Mouse (Mus musculus) kidney, embryonic 15.5 days (tissue): ENCODE measurements around the gene Mcm6. TPM values are rescaled to one million over a fixed set of nuclear protein-coding genes. Genes with fewer than 3 reads are reported as not detected.
A peak's percentile ranks its signal among the peaks of the same experiment; 100 is the strongest.

Experiments
- ATAC-seq: fragments of 200-750 bp; cut with Nextera tagmentation; replicated peaks from 2 replicates; pipeline ENCODE4 v1.8.0; 2017; ENCODE audit warnings: moderate TSS enrichment; ENCODE audit not compliant: low FRiP score
- H3K27ac ChIP-seq: fragments of 300-500 bp; sonication (generic); 2 replicates; pipeline ENCODE4 v1.5.1; 2015; ENCODE audit warnings: mild to moderate bottlenecking, inconsistent platforms
- H3K27me3 ChIP-seq: fragments of 300-500 bp; sonication (generic); 2 replicates; pipeline ENCODE4 v1.6.1; 2015; ENCODE audit warnings: inconsistent platforms
- H3K36me3 ChIP-seq: fragments of 300-500 bp; sonication (generic); 2 replicates; pipeline ENCODE4 v1.6.1; 2015; ENCODE audit warnings: inconsistent platforms
- H3K4me1 ChIP-seq: fragments of 300-500 bp; sonication (generic); 2 replicates; pipeline ENCODE4 v1.6.1; 2015; ENCODE audit warnings: inconsistent platforms
- H3K4me2 ChIP-seq: fragments of 300-500 bp; sonication (generic); 2 replicates; pipeline ENCODE4 v1.6.1; 2015; ENCODE audit warnings: moderate library complexity, mild to moderate bottlenecking, inconsistent platforms
- H3K4me3 ChIP-seq: fragments of 300-500 bp; sonication (generic); replicated peaks from 2 replicates; pipeline ENCODE4 v1.5.1; 2015; ENCODE audit warnings: mild to moderate bottlenecking, inconsistent platforms
- H3K9ac ChIP-seq: fragments of 300-500 bp; sonication (generic); 2 replicates; pipeline ENCODE4 v1.6.1; 2015; ENCODE audit warnings: mild to moderate bottlenecking, inconsistent platforms
- H3K9me3 ChIP-seq: fragments of 300-500 bp; sonication (generic); replicated peaks from 2 replicates; pipeline ENCODE4 v1.6.1; 2016; ENCODE audit warnings: inconsistent platforms
- WGBS: fragments of 180-500 bp; shearing (Covaris S2); methylation state at CpG from one replicate; pipeline ENCODE4 v1.1.7; 2015; ENCODE audit warnings: mixed read lengths; 5-methylcytosine and 5-hydroxymethylcytosine counted together
- polyA plus RNA-seq: library from polyadenylated mRNA; unstranded; fragments of >200 nt; fragmentation: Nextera tagmentation; extraction: Ambion mirVana; gene quantifications from 2 replicates; pipeline ENCODE4 v1.2.1, GENCODE M21; 2015

The Mcm6 gene
- 253 and 265 TPM in 2 replicates for polyA plus RNA-seq

DNA sequence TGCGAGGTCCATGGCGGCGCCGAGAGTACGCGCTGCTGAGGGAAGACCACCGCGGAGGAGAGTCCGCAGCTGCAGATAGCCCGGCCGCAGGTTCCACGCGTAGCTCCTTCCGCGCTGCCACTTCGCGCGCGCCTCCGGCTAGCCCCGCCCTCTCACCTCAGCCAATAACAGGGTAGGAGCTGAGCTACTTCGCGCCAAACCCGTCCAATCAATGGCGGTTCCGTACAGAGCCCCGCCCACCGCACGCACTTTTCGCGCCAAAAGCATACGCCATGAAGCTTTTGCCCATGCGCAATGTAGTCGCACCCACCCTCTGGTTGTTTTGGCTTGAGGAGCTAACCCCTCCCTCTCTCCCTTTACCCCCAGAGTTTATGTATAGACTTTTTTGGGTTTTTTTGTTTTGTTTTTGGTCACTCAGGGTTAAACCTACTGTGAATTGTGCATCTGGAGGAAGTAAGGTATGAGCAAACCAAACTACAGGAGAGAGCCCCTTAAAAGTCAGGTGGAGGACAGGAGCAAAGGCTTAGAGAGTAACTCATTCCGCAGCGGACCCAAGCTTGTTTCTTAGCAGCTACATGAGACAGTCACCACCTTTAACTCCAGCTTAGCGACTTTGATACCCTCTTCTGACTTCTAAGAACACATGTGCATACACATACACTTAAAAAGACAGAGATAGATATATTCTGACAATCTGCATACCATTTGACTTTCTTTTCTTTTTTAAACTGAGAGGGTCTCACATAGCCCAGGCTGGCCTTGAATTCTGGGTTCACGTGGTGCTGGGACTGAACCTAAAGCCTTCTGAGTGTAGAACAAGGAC lies at the start of gene Mcm6:
Mcm6 (minus strand) TSS at position 111 of the 823 bp plus-strand sequence.
- peak within 1 kb of the TSS; percentile 83 for H3K9ac ChIP-seq
- peak; percentile 98 for ATAC-seq
- peaks cover 50% of the 10 kb centered on the region for H3K36me3 ChIP-seq
- 2% methylated on average over 38 of the region's 38 CpGs for WGBS
- peak within 1 kb of the TSS; percentile 91 for H3K4me3 ChIP-seq
- no peaks in the 10 kb centered on the region for H3K27me3 ChIP-seq
- H3K27ac ChIP-seq: peak within 1 kb of the TSS; percentile 96
- H3K9me3 ChIP-seq: no peaks in the 10 kb centered on the region
- peaks cover 32% of the 10 kb centered on the region for H3K4me1 ChIP-seq
- peak within 1 kb of the TSS; percentile 65 for H3K4me2 ChIP-seq

DNA sequence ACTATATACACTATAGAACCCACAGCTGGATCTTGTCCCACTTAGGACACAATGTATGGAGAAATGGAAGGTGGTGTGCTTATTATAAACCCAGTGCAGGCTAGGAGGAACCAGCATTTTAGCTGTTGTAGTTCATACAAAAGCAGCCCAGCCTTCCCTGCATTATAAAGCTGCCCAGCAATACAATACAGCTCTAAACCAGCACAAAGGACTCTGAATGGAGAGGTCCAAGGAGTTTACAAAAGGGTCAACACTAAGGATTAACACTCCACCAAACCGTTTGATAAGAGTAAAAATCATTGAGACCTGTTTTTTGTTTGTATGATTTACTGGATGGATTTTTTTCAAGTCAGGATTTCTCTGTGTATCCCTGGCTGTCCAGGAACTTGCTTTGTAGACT lies 47.4 kb upstream of the Mcm6 start:
- H3K27ac ChIP-seq: no peak overlapping the region
- whole genome bisulfite sequencing: 51% methylated on average over 1 of the region's 1 CpGs

DNA sequence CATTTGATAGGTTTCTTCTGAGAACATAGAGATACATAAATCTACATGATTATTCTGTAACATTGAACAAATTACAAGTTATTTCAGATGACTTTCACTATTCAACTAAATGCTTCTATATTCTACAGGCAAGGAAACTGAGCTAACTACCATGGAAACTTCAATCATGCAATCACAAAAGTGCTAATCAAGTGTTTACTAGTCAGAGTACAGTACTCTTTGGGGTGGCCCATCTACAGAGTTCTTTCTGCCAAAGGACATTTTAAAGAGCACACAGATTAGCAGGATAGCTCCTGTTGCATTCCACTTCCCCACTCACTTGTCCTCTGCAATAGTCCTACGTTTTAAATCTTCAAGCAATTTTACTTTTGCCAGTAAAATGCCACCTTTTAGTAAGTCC lies 46.2 kb upstream of the Mcm6 start:
- Histone ChIP-seq H3K4me3 (no peak overlapping the region), H3K36me3 (peaks cover 45% of the 10 kb centered on the region), H3K4me2 (no peak overlapping the region), H3K9ac (no peak overlapping the region), H3K4me1 (no peaks in the 10 kb centered on the region), H3K27me3 (no peaks in the 10 kb centered on the region), H3K9me3 (no peaks in the 10 kb centered on the region), H3K27ac (no peak overlapping the region)
- 84% methylated on average over 1 of the region's 1 CpGs for WGBS
- ATAC-seq: no peak

More for the DNA sequence above, 47.4 kb upstream of the Mcm6 start:
- no peaks in the 10 kb centered on the region for H3K4me1 ChIP-seq
- H3K4me3 ChIP-seq: no peak overlapping the region
- no peak for ATAC-seq
- no peak overlapping the region for H3K9ac ChIP-seq
- no peaks in the 10 kb centered on the region for H3K27me3 ChIP-seq
- no peaks in the 10 kb centered on the region for H3K9me3 ChIP-seq
- no peak overlapping the region for H3K4me2 ChIP-seq
- H3K36me3 ChIP-seq: peaks cover 47% of the 10 kb centered on the region

DNA sequence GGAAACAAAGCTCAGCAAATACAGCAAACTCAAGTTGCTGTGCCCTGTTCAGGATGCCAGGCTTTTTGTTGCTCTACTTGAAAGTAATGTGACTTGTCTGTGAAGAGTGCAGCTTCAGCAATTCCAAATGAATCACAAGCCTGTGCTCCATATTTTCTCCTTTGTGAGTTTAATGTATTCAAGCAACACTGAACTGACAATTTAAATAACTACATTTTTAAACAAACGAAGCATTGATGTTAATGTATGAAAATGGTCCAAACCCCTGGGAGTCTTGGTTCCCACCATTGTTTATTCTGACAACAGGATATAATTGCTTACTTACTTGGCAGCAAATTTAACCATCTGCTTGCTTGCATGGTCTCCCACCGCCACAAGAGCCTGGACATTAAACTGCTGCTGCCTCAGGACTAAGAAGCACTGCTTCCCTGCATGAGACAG lies 45.6 kb upstream of the Mcm6 start:
- no peaks in the 10 kb centered on the region for H3K9me3 ChIP-seq
- 57% methylated on average over 2 of the region's 2 CpGs for WGBS
- ATAC-seq: no peak

DNA sequence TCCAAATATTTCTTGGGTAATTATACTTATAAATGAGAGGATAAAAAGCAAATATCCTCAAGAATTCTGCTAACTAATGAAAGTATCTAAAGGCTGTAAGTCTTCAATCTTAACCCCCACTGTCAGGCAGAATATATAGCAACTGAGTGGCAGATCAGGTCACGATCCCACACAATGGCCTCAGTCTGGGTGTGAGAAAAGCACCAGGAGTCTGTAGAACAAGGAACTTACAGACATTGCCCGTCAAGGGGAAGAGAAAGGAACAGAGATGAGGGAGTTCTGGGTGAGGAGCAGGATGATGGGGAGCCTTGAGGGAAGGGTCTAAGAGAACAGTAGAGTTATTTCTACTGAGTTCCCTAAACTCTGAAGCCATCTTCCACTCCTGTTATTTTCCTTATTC lies 41.5 kb upstream of the Mcm6 start:
- Histone ChIP-seq H3K4me3 (no peak overlapping the region), H3K27ac (no peak overlapping the region), H3K9me3 (no peaks in the 10 kb centered on the region), H3K27me3 (no peaks in the 10 kb centered on the region), H3K4me2 (no peak overlapping the region), H3K9ac (no peak overlapping the region), H3K36me3 (peaks cover 64% of the 10 kb centered on the region), H3K4me1 (0 out of 2 replicates have a peak, but pooled peaks cover 2% of the 10 kb centered on the region)
- whole genome bisulfite sequencing: 41% methylated on average over 2 of the region's 2 CpGs
- ATAC-seq: no peak

More for the DNA sequence above, 45.6 kb upstream of the Mcm6 start:
- Histone ChIP-seq H3K27me3 (no peaks in the 10 kb centered on the region), H3K9ac (no peak overlapping the region), H3K4me1 (no peaks in the 10 kb centered on the region), H3K36me3 (peaks cover 44% of the 10 kb centered on the region), H3K27ac (no peak overlapping the region), H3K4me2 (no peak overlapping the region), H3K4me3 (no peak overlapping the region)

DNA sequence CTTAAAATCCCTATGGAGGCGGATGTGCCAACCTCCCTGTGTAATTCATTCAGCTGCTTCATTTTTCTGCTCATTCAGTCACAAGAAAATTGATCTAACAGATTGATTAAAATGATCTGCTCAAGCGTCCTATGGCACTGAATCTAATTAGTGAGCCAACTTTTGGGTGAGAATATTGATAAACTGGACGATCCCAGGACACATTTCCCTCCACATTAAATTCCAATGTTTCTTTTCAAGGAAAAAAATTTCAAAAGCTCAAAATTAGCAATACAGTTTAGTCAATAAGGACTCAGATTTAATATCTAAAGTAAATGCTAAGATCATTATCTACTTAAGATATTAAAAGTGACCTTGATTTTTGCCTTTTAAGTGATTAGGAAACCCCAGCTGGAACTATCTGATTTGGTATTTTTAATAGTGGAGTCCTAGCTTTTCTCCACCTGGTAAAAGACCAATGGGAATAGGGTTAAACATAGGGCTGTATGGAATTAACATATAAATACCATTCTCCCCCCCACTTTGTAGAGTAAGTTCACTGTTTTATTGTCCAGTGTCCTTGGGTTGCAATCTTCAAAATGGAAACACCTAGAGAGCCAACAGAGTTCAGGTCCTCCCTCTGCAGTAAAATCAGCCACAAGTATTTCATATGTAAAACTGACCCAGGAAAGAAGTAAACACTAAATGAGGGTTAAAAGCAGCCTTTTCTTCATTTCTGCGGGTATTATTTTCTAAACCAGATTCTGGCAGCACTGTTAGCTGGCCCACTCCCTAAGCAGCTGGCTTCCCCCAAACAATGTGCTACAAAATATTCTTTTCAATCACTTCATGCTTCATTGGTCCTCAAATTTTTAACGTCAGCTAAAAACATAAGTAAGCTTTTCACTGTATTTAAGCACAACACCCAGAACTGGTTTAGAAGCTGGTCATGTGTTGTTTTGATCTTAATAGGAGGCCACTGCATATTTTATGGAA lies 40.8 kb upstream of the Mcm6 start:
- WGBS: 62% methylated on average over 5 of the region's 5 CpGs
- no peak for ATAC-seq
- no peaks in the 10 kb centered on the region for H3K9me3 ChIP-seq

DNA sequence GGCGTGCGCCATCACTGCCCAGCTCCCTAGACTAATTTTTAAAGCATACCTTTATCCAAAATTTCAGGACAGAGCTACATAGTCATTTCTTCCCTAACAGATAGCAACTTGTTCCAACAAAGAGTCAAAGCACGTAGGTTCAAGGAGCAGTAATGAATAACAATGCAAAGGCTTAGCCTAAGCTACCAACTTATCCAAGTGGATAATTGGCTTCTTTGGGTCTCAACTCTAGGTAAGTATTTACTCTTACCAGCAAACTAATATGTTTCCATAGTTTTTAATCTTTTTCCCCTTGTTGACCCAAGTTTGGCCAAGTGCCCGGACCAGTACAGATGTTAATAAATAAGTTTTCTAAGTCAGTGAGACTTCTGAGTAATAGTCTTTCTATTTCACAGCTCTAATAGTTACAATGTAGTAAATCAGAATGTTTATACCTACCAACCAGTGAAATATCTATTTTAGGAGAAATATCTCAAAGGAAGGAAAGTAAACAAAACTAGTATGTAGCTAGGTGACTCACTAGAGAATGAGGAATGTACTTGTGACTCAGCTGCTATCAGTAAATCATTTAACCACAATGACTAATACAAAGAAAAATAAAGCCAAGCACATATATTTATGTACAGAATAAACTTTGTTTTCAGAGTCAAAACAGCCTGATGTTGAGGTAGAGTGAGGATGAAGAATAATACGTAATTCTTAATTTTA lies 39.4 kb upstream of the Mcm6 start:
- H3K4me1 ChIP-seq: 0 out of 2 replicates have a peak, but pooled peaks cover 2% of the 10 kb centered on the region
- no peak overlapping the region for H3K9ac ChIP-seq
- no peaks in the 10 kb centered on the region for H3K9me3 ChIP-seq
- H3K27me3 ChIP-seq: no peaks in the 10 kb centered on the region
- ATAC-seq: no peak
- no peak overlapping the region for H3K4me2 ChIP-seq
- H3K27ac ChIP-seq: peak overlapping the region; percentile 37; the same call in 1 of the 2 replicates
- WGBS: 81% methylated on average over 5 of the region's 5 CpGs
- no peak overlapping the region for H3K4me3 ChIP-seq
- H3K36me3 ChIP-seq: peaks cover 62% of the 10 kb centered on the region

More for the DNA sequence above, 40.8 kb upstream of the Mcm6 start:
- no peaks in the 10 kb centered on the region for H3K27me3 ChIP-seq
- no peak overlapping the region for H3K4me3 ChIP-seq
- H3K27ac ChIP-seq: no peak overlapping the region
- no peak overlapping the region for H3K4me2 ChIP-seq
- H3K9ac ChIP-seq: no peak overlapping the region
- 0 out of 2 replicates have a peak, but pooled peaks cover 2% of the 10 kb centered on the region for H3K4me1 ChIP-seq
- peaks cover 69% of the 10 kb centered on the region for H3K36me3 ChIP-seq

DNA sequence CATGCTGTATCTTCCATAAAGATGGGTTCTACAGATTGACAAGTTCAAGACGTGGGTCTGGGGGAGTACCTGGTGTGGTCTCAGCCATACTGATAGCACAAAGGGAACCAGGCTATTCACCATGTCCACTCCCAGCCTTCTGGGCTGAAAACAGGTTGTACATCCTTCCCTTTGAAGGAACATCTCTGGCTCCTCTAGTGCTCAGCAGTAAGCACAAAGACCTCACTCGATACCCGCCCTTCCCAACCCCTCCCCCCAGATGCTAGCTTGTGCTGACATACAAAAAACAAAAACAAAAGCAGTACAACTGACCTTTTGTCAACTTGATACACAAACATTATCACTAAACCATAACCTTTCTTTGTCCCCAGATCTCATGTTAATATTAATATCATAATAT lies 35.2 kb upstream of the Mcm6 start:
- H3K9me3 ChIP-seq: no peaks in the 10 kb centered on the region
- H3K4me2 ChIP-seq: no peak overlapping the region
- 89% methylated on average over 3 of the region's 3 CpGs for WGBS
- ATAC-seq: no peak
- H3K4me3 ChIP-seq: no peak overlapping the region
- 0 out of 2 replicates have a peak, but pooled peaks cover under 1% of the 10 kb centered on the region for H3K4me1 ChIP-seq
- no peak overlapping the region for H3K9ac ChIP-seq
- peaks cover 64% of the 10 kb centered on the region for H3K36me3 ChIP-seq
- no peak overlapping the region for H3K27ac ChIP-seq
- H3K27me3 ChIP-seq: no peaks in the 10 kb centered on the region

DNA sequence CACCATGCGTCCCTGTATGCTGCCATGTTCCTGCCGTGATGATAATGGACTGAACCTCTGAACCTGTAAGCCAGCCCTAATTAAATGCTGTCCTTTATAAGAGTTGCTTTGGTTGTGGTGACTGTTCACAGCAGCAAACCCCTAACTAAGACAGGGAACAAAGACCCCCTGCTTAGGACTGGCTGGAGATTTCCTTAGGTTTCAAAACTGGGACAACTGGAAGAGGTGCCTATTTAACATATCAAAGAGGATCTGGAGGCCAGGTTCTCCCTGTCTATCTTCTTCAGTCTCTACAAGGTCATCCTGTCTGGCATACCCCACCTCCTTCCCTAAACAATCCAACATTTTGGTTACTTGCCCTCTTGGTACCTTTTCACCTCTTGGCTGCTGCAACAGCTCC lies 32.9 kb upstream of the Mcm6 start:
- no peak overlapping the region for H3K4me2 ChIP-seq
- no peak overlapping the region for H3K4me3 ChIP-seq
- H3K27ac ChIP-seq: no peak overlapping the region
- H3K36me3 ChIP-seq: peaks cover 62% of the 10 kb centered on the region
- H3K4me1 ChIP-seq: no peaks in the 10 kb centered on the region
- no peaks in the 10 kb centered on the region for H3K9me3 ChIP-seq
- H3K27me3 ChIP-seq: no peaks in the 10 kb centered on the region
- ATAC-seq: no peak
- H3K9ac ChIP-seq: no peak overlapping the region
- WGBS: 93% methylated on average over 2 of the region's 2 CpGs

DNA sequence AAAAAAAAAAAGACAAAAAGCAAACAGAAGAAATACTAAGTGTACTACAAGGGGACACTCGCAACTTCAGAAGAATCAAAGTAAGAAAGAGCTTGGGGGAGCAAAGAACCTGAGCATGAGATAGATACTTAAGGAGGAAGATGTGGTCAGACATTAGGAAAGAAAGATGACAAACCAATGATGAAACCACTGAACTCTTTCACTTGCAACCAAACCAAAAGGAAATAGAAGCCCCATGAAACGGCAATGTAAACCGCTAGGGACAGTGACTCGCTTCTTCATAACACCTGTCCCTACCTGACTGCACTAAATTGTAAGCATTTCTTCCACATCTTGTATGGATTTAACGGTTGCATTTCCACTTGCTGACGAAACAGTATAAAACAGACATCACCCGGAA lies 27.0 kb upstream of the Mcm6 start:
- no peaks in the 10 kb centered on the region for H3K27me3 ChIP-seq

DNA sequence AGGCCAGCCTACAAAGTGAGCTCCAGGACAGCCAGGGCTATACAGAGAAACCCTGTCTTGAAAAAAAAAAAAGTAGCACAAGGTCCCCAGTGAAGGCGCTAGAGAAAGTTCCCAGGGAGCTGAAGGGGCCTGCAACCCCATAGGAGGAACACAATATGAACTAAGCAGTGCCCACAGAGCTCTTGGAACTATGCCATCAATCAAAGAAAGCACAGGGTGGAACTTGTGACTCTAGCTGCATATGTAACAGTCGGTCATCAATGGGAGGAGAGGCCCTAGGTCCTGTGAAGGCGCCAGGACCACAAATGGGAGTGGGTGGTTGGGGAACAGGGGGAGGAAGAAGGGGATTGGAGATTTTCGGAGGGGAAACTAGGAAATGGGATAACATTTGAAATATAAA lies 17.4 kb upstream of the Mcm6 start:
- Histone ChIP-seq H3K4me1 (no peaks in the 10 kb centered on the region), H3K27ac (no peak overlapping the region), H3K36me3 (peaks cover 63% of the 10 kb centered on the region), H3K4me3 (no peak overlapping the region), H3K9ac (no peak overlapping the region), H3K27me3 (no peaks in the 10 kb centered on the region), H3K4me2 (no peak overlapping the region), H3K9me3 (no peaks in the 10 kb centered on the region)
- WGBS: 99% methylated on average over 4 of the region's 4 CpGs
- no peak for ATAC-seq

More for the DNA sequence above, 27.0 kb upstream of the Mcm6 start:
- 88% methylated on average over 7 of the region's 7 CpGs for WGBS
- Histone ChIP-seq H3K4me1 (no peaks in the 10 kb centered on the region), H3K9ac (no peak overlapping the region), H3K36me3 (peaks cover 60% of the 10 kb centered on the region), H3K27ac (no peak overlapping the region), H3K4me3 (no peak overlapping the region), H3K9me3 (no peaks in the 10 kb centered on the region), H3K4me2 (no peak overlapping the region)
- no peak for ATAC-seq
